In the genomic region with DNA sequence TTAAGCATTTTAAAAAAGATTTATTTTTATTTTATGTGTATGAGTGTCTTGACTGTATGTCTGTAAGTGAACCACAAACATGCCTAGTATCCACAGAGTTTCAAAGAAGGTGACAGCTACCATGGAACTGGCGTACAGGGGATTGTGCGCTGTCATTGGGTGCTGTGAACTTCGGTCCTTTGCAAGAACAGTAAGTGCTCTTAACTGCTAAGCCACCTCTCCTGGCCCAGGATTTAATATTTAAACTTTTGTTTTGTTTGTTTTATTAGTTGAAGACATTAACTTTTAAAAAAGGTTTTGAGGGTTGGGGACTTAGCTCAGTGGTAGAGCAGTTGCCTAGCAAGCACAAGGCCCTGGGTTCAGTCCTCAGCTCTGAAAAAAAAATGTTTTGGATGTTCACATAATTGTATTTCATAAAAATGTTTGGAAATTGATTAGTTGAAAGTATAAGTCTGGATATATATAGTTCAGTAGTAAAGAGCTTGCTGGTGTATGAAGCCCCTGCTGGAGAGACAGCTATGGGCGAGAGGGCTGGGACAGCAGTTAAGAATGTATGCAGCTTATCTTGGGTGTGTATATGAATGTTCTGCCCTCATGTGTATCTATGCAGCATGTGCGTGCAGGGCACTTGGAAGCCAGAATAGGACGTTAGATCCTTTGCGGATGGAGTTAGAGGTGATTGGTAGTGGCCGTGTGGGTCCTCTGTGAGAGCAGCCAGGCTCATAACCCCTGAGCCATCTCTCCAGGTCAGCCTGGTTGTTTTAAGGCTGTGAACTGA, we compare ENCODE assay signal across 14 mouse cellular contexts.
"Had no signal": no experiment of that assay in that cellular context is flagged by ENCODE, and none has a peak within 500 bp of the region (broad histone marks: within the 10 kb centered on the region; RNA-seq: fewer than 3 reads in every experiment).

No protein-coding gene starts in this region.

- H3K36me3 ChIP-seq: limb, embryonic 12.5 days; lung, embryonic 15.5 days; midbrain, embryonic 13.5 days; neural tube, embryonic 12.5 days; stomach, embryonic 15.5 days had no signal

- H3K4me1 ChIP-seq: lung, embryonic 15.5 days; midbrain, embryonic 13.5 days; neural tube, embryonic 12.5 days; stomach, embryonic 15.5 days had no signal

- H3K4me3 ChIP-seq: limb, embryonic 12.5 days; lung, embryonic 15.5 days; midbrain, embryonic 13.5 days; neural tube, embryonic 12.5 days; stomach, embryonic 15.5 days had no signal

- DNase-seq: kidney, postnatal 25 days; lung, postnatal 14 days; right cerebral cortex, postnatal 4 days; thymus, adult 2 months; thymus, postnatal 25 days had no signal

- H3K27ac ChIP-seq: limb, embryonic 12.5 days; lung, embryonic 15.5 days; macrophage; midbrain, embryonic 13.5 days; neural tube, embryonic 12.5 days; stomach, embryonic 15.5 days had no signal

- H3K27me3 ChIP-seq: limb, embryonic 12.5 days; lung, embryonic 15.5 days; midbrain, embryonic 13.5 days; stomach, embryonic 15.5 days had no signal

- H3K4me2 ChIP-seq: limb, embryonic 12.5 days; lung, embryonic 15.5 days; midbrain, embryonic 13.5 days; neural tube, embryonic 12.5 days; stomach, embryonic 15.5 days had no signal

- H3K9ac ChIP-seq: limb, embryonic 12.5 days; lung, embryonic 15.5 days; midbrain, embryonic 13.5 days; neural tube, embryonic 12.5 days; stomach, embryonic 15.5 days had no signal

- H3K9me3 ChIP-seq: limb, embryonic 12.5 days; lung, embryonic 15.5 days; midbrain, embryonic 13.5 days; neural tube, embryonic 12.5 days; stomach, embryonic 15.5 days had no signal

- ATAC-seq: hindbrain, embryonic 16.5 days; inflammation-experienced regulatory T-cells, adult 6 months; intestine, postnatal 0 days; midbrain, embryonic 13.5 days had no signal
